Mouse (Mus musculus): ENCODE measurements around the gene Ampd2. TPM values are rescaled to one million over a fixed set of nuclear protein-coding genes. Genes with fewer than 3 reads are reported as not detected.

Ampd2 gene
- polyA plus RNA-seq, 1 experiment = 159 TPM

GRCm38 (mm10) chr3:108046944-108047655 is 39.4 kb downstream of the Ampd2 start:
- no peak for DNase-seq
- Histone ChIP-seq H3K36me3 (ENCODE audit: control insufficient read depth, insufficient read depth, low read length) (no peaks in the 10 kb centered on the region), H3K4me1 (replicated peaks; ENCODE audit: control insufficient read depth, insufficient read depth, low read length) (peaks cover 6% of the 10 kb centered on the region), H3K27ac (ENCODE audit: control insufficient read depth, insufficient read depth, low read length) (no peak overlapping the region), H3K4me3 (ENCODE audit: control insufficient read depth, insufficient read depth, low read length) (no peak overlapping the region), H3K27me3 (ENCODE audit: control insufficient read depth, insufficient read depth, low read length) (no peaks in the 10 kb centered on the region)
- WGBS = 91% methylated on average over 2 of the region's 2 CpGs
- no peak for TF ChIP-seq POLR2A (IDR thresholded peaks at IDR 0.05; ENCODE audit: control insufficient read depth, extremely low read depth, insufficient read depth, low read length, poor library complexity)
- no peak for TF ChIP-seq CTCF (IDR thresholded peaks at IDR 0.05; ENCODE audit: borderline replicate concordance, control insufficient read depth, extremely low read depth, insufficient read depth, low read length, poor library complexity)

GRCm38 (mm10) chr3:108044394-108045140 is 41.9 kb downstream of the Ampd2 start, which contains the start of gene Gstm4:
TSS of gene Gstm4 (minus strand) at chr3:108044894.
- peak; percentile 84 for DNase-seq
- WGBS = 5% methylated on average over 29 of the region's 29 CpGs

GRCm38 (mm10) chr3:108033156-108033555 is 53.3 kb downstream of the Ampd2 start:
- TF ChIP-seq CTCF (IDR thresholded peaks at IDR 0.05; ENCODE audit: borderline replicate concordance, control insufficient read depth, extremely low read depth, insufficient read depth, low read length, poor library complexity) = no peak
- no peak for TF ChIP-seq POLR2A (IDR thresholded peaks at IDR 0.05; ENCODE audit: control insufficient read depth, extremely low read depth, insufficient read depth, low read length, poor library complexity)
- 90% methylated on average over 5 of the region's 5 CpGs for WGBS
- no peaks in the 10 kb centered on the region for H3K36me3 ChIP-seq (ENCODE audit: control insufficient read depth, insufficient read depth, low read length)
- no peak overlapping the region for H3K4me3 ChIP-seq (ENCODE audit: control insufficient read depth, insufficient read depth, low read length)
- no peaks in the 10 kb centered on the region for H3K4me1 ChIP-seq (replicated peaks; ENCODE audit: control insufficient read depth, insufficient read depth, low read length)
- H3K27ac ChIP-seq (ENCODE audit: control insufficient read depth, insufficient read depth, low read length) = no peak overlapping the region
- no peak for DNase-seq
- no peaks in the 10 kb centered on the region for H3K27me3 ChIP-seq (ENCODE audit: control insufficient read depth, insufficient read depth, low read length)

More at GRCm38 (mm10) chr3:108044394-108045140, 41.9 kb downstream of the Ampd2 start, which contains the start of gene Gstm4:
- TF ChIP-seq POLR2A (IDR thresholded peaks at IDR 0.05; ENCODE audit: control insufficient read depth, extremely low read depth, insufficient read depth, low read length, poor library complexity) (peak; percentile 56; the same call in 1 of the 2 replicates), CTCF (IDR thresholded peaks at IDR 0.05; ENCODE audit: borderline replicate concordance, control insufficient read depth, extremely low read depth, insufficient read depth, low read length, poor library complexity) (0 out of 2 replicates have a peak, but pooled peaks have one; percentile 57)
- H3K4me3 ChIP-seq (ENCODE audit: control insufficient read depth, insufficient read depth, low read length) = peak within 1 kb of the TSS; percentile 66
- H3K4me1 ChIP-seq (replicated peaks; ENCODE audit: control insufficient read depth, insufficient read depth, low read length) = peaks cover 6% of the 10 kb centered on the region
- peak within 1 kb of the TSS; percentile 6; the same call in 1 of the 2 replicates for H3K27ac ChIP-seq (ENCODE audit: control insufficient read depth, insufficient read depth, low read length)
- H3K27me3 ChIP-seq (ENCODE audit: control insufficient read depth, insufficient read depth, low read length) = no peaks in the 10 kb centered on the region
- H3K36me3 ChIP-seq (ENCODE audit: control insufficient read depth, insufficient read depth, low read length) = no peaks in the 10 kb centered on the region

- Histone ChIP-seq H3K36me3 (ENCODE audit: control insufficient read depth, insufficient read depth, low read length) (no peaks in the 10 kb centered on the region), H3K4me1 (replicated peaks; ENCODE audit: control insufficient read depth, insufficient read depth, low read length) (no peaks in the 10 kb centered on the region), H3K27ac (ENCODE audit: control insufficient read depth, insufficient read depth, low read length) (no peak overlapping the region), H3K4me3 (ENCODE audit: control insufficient read depth, insufficient read depth, low read length) (no peak overlapping the region), H3K27me3 (ENCODE audit: control insufficient read depth, insufficient read depth, low read length) (no peaks in the 10 kb centered on the region)
- DNase-seq = no peak
- TF ChIP-seq CTCF (IDR thresholded peaks at IDR 0.05; ENCODE audit: borderline replicate concordance, control insufficient read depth, extremely low read depth, insufficient read depth, low read length, poor library complexity) (no peak), POLR2A (IDR thresholded peaks at IDR 0.05; ENCODE audit: control insufficient read depth, extremely low read depth, insufficient read depth, low read length, poor library complexity) (no peak)
Observed at GRCm38 (mm10) chr3:108032113-108032512, 54.3 kb downstream of the Ampd2 start.

GRCm38 (mm10) chr3:108028641-108029365 is 57.6 kb downstream of the Ampd2 start:
- WGBS = 97% methylated on average over 4 of the region's 4 CpGs
- Histone ChIP-seq H3K36me3 (ENCODE audit: control insufficient read depth, insufficient read depth, low read length) (no peaks in the 10 kb centered on the region), H3K27me3 (ENCODE audit: control insufficient read depth, insufficient read depth, low read length) (no peaks in the 10 kb centered on the region), H3K4me1 (replicated peaks; ENCODE audit: control insufficient read depth, insufficient read depth, low read length) (no peaks in the 10 kb centered on the region), H3K4me3 (ENCODE audit: control insufficient read depth, insufficient read depth, low read length) (no peak overlapping the region), H3K27ac (ENCODE audit: control insufficient read depth, insufficient read depth, low read length) (no peak overlapping the region)
- DNase-seq = no peak
- TF ChIP-seq CTCF (IDR thresholded peaks at IDR 0.05; ENCODE audit: borderline replicate concordance, control insufficient read depth, extremely low read depth, insufficient read depth, low read length, poor library complexity) = no peak
- no peak for TF ChIP-seq POLR2A (IDR thresholded peaks at IDR 0.05; ENCODE audit: control insufficient read depth, extremely low read depth, insufficient read depth, low read length, poor library complexity)

GRCm38 (mm10) chr3:108026597-108026996 is 59.9 kb downstream of the Ampd2 start:
- H3K4me3 ChIP-seq (ENCODE audit: control insufficient read depth, insufficient read depth, low read length) = no peak overlapping the region
- no peaks in the 10 kb centered on the region for H3K4me1 ChIP-seq (replicated peaks; ENCODE audit: control insufficient read depth, insufficient read depth, low read length)
- no peak for TF ChIP-seq CTCF (IDR thresholded peaks at IDR 0.05; ENCODE audit: borderline replicate concordance, control insufficient read depth, extremely low read depth, insufficient read depth, low read length, poor library complexity)
- TF ChIP-seq POLR2A (IDR thresholded peaks at IDR 0.05; ENCODE audit: control insufficient read depth, extremely low read depth, insufficient read depth, low read length, poor library complexity) = no peak
- no peaks in the 10 kb centered on the region for H3K27me3 ChIP-seq (ENCODE audit: control insufficient read depth, insufficient read depth, low read length)
- no peaks in the 10 kb centered on the region for H3K36me3 ChIP-seq (ENCODE audit: control insufficient read depth, insufficient read depth, low read length)
- no peak for DNase-seq
- WGBS = 95% methylated on average over 1 of the region's 1 CpGs
- no peak overlapping the region for H3K27ac ChIP-seq (ENCODE audit: control insufficient read depth, insufficient read depth, low read length)

Data from thymus, adult 2 months (tissue).